Mouse (Mus musculus) megakaryocyte, embryonic 14.5 days (primary cell): ENCODE data around the gene 1110059G10Rik. TPM values are rescaled to one million over a fixed set of nuclear protein-coding genes. Genes with fewer than 3 reads are reported as not detected.

Source experiments
- H3K27me3 ChIP-seq: replicated peaks from 2 replicates; pipeline ENCODE3; 2012; ENCODE audit warnings: inconsistent platforms
- H3K36me3 ChIP-seq: replicated peaks from 2 replicates; pipeline ENCODE3; 2012; ENCODE audit warnings: low read length, inconsistent platforms, mixed read lengths
- H3K4me1 ChIP-seq: 2 replicates; pipeline ENCODE4 v1.6.1; 2012; ENCODE audit warnings: inconsistent platforms
- H3K4me3 ChIP-seq: replicated peaks from 2 replicates; pipeline ENCODE3; 2012; ENCODE audit warnings: moderate library complexity, mild to moderate bottlenecking, inconsistent platforms
- H3K9me3 ChIP-seq: 2 replicates; pipeline ENCODE4 v1.6.1; 2012; ENCODE audit warnings: inconsistent platforms
- FLI1 ChIP-seq: IDR thresholded peaks from 2 replicates; pipeline ENCODE4 v1.6.1; 2012; ENCODE audit warnings: low read length, inconsistent platforms, mixed read lengths
- GATA1 ChIP-seq: IDR thresholded peaks from 3 replicates; pipeline ENCODE4 v1.6.1; 2012; ENCODE audit warnings: mixed read lengths, low read length, inconsistent platforms, borderline replicate concordance
- polyA plus RNA-seq: library from polyadenylated mRNA; stranded (reverse); fragments of >175 nt; gene quantifications from 2 replicates; pipeline ENCODE4 v1.2.3, GENCODE M21; 2012; ENCODE audit warnings: low replicate concordance; ENCODE audit not compliant: insufficient read depth

The 1110059G10Rik gene
- 2.4 TPM in 1 of 2 replicates, not detected in the other for polyA plus RNA-seq

GRCm38 (mm10) chr9:122950643-122951475 is at the start of gene 1110059G10Rik, which contains the start of gene Kif15:
1110059G10Rik (minus strand) TSS chr9:122951000.
Kif15 (plus strand) TSS chr9:122951046.
- H3K4me3 ChIP-seq = peak within 1 kb of the TSS; percentile 95
- peaks cover 33% of the 10 kb centered on the region for H3K4me1 ChIP-seq
- no peaks in the 10 kb centered on the region for H3K9me3 ChIP-seq
- TF ChIP-seq FLI1 (peak; percentile 95; the same call in 1 of the 2 replicates), GATA1 (no peak)
- H3K36me3 ChIP-seq = peaks cover 36% of the 10 kb centered on the region
- H3K27me3 ChIP-seq = no peaks in the 10 kb centered on the region

GRCm38 (mm10) chr9:122999193-122999586 is 48.4 kb upstream of the 1110059G10Rik start:
- Histone ChIP-seq H3K27me3 (no peaks in the 10 kb centered on the region), H3K4me3 (no peak overlapping the region), H3K4me1 (peaks cover 21% of the 10 kb centered on the region), H3K9me3 (no peaks in the 10 kb centered on the region), H3K36me3 (peaks cover 85% of the 10 kb centered on the region)
- TF ChIP-seq FLI1 (no peak), GATA1 (no peak)

GRCm38 (mm10) chr9:122998406-122999192 is 47.8 kb upstream of the 1110059G10Rik start:
- Histone ChIP-seq H3K4me3 (peak overlapping the region; percentile 60), H3K27me3 (no peaks in the 10 kb centered on the region), H3K4me1 (peaks cover 20% of the 10 kb centered on the region), H3K9me3 (no peaks in the 10 kb centered on the region), H3K36me3 (peaks cover 83% of the 10 kb centered on the region)
- TF ChIP-seq GATA1 (no peak), FLI1 (no peak)

DNA sequence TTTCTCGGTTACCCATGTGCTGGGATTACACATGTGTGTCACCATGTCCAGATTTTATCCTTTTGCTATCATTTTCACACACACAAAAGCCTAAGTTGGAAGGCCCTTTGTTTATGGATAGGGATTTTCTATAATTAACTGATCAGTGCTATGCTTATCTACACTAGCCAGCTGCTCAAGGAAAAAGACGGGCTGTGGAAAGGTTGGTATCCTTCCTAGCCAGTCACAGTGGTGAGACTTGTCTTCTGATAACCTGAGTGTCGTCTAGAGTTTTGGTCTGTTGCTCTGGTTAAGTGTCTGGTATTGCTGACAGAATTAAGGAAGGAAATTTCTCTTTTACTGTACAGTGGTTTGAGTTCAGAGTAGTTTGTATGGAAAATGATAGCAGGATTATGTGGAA is 21.9 kb downstream of the 1110059G10Rik start:
- Histone ChIP-seq H3K4me3 (no peak overlapping the region), H3K36me3 (peaks cover 10% of the 10 kb centered on the region), H3K4me1 (peaks cover 9% of the 10 kb centered on the region), H3K27me3 (peaks cover 15% of the 10 kb centered on the region), H3K9me3 (peaks cover 23% of the 10 kb centered on the region)
- TF ChIP-seq FLI1 (no peak), GATA1 (no peak)

- peaks cover 42% of the 10 kb centered on the region for H3K27me3 ChIP-seq
- peaks cover 19% of the 10 kb centered on the region for H3K9me3 ChIP-seq
- no peak for TF ChIP-seq GATA1
- H3K4me3 ChIP-seq = peak within 1 kb of the TSS; percentile 80
- no peaks in the 10 kb centered on the region for H3K36me3 ChIP-seq
- peaks cover 6% of the 10 kb centered on the region for H3K4me1 ChIP-seq
These were observed 27.8 kb downstream of the 1110059G10Rik start, which contains the start of gene Zfp105 for GRCm38 (mm10) chr9:122922936-122923381. Zfp105 (plus strand) TSS chr9:122923072.

GRCm38 (mm10) chr9:122922436-122922835 is 28.4 kb downstream of the 1110059G10Rik start:
- Histone ChIP-seq H3K36me3 (no peaks in the 10 kb centered on the region), H3K27me3 (peaks cover 44% of the 10 kb centered on the region), H3K4me1 (peaks cover 6% of the 10 kb centered on the region), H3K4me3 (no peak overlapping the region), H3K9me3 (peaks cover 19% of the 10 kb centered on the region)
- TF ChIP-seq GATA1 = no peak
- TF ChIP-seq FLI1 = no peak

GRCm38 (mm10) chr9:122902717-122903535 is 47.9 kb downstream of the 1110059G10Rik start:
- TF ChIP-seq FLI1 (no peak), GATA1 (no peak)
- H3K27me3 ChIP-seq = peaks cover 10% of the 10 kb centered on the region
- peaks cover 4% of the 10 kb centered on the region; the same call in 1 of the 2 replicates for H3K4me1 ChIP-seq
- peak overlapping the region; percentile 56 for H3K4me3 ChIP-seq
- H3K9me3 ChIP-seq = peaks cover 10% of the 10 kb centered on the region
- H3K36me3 ChIP-seq = no peaks in the 10 kb centered on the region

DNA sequence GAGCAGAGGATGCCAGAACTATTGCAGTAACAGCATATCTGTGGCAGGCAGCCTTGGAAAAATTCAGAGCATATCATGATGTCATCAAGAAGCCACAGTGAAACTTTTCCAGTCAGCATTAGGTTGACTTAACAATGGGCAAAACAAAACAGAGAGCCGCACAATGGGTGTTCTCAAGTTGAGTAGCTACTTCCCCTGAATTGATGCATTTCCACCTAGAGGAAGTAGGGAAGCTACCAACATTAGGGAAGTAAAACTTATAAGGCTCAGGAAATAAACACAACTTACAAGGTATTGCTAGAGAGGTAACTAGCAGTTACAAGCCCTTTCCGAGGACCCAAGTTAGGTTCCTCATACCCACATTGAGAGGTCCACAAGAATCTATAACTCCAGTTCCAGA is 49.8 kb downstream of the 1110059G10Rik start:
- H3K4me1 ChIP-seq = peaks cover 4% of the 10 kb centered on the region; the same call in 1 of the 2 replicates
- no peaks in the 10 kb centered on the region for H3K36me3 ChIP-seq
- no peak overlapping the region for H3K4me3 ChIP-seq
- H3K27me3 ChIP-seq = peaks cover 10% of the 10 kb centered on the region
- no peak for TF ChIP-seq GATA1
- no peak for TF ChIP-seq FLI1
- H3K9me3 ChIP-seq = peaks cover 13% of the 10 kb centered on the region

Other genes with a start within 250 kb of the 1110059G10Rik start
- gene Topaz1, start 203.7 kb downstream of the 1110059G10Rik start, polyA plus RNA-seq = not detected in 2 replicates
- 0.03 TPM in 1 of 2 replicates, not detected in the other for gene Tcaim, start 145.5 kb downstream of the 1110059G10Rik start, polyA plus RNA-seq
- not detected in 2 replicates for gene Gm35549, start 107.0 kb downstream of the 1110059G10Rik start, polyA plus RNA-seq
- gene Zfp445, start 85.0 kb downstream of the 1110059G10Rik start, polyA plus RNA-seq = 3.9 TPM in 1 of 2 replicates, not detected in the other
- gene Zkscan7, start 65.3 kb downstream of the 1110059G10Rik start, polyA plus RNA-seq = not detected in 2 replicates
- not detected in 2 replicates for gene Zfp105, start 27.9 kb downstream of the 1110059G10Rik start, polyA plus RNA-seq
- gene Kif15, start within 50 bp of the 1110059G10Rik start, polyA plus RNA-seq = 1.3 and 2.1 TPM in 2 replicates
- gene Tmem42, start 70.3 kb upstream of the 1110059G10Rik start, polyA plus RNA-seq = 3.9 TPM in 1 of 2 replicates, not detected in the other
- gene Tgm4, start 83.7 kb upstream of the 1110059G10Rik start, polyA plus RNA-seq = not detected in 2 replicates
- 26.6 and 36.9 TPM in 2 replicates for gene Zdhhc3, start 162.2 kb upstream of the 1110059G10Rik start, polyA plus RNA-seq
- gene Exosc7, start 162.2 kb upstream of the 1110059G10Rik start, polyA plus RNA-seq = 10.5 TPM in 1 of 2 replicates, not detected in the other
- gene Clec3b, start 199.9 kb upstream of the 1110059G10Rik start, polyA plus RNA-seq = 0.93 TPM in 1 of 2 replicates, not detected in the other